Comparison of ENCODE assay signal across 13 mouse cellular contexts in the genomic region with DNA sequence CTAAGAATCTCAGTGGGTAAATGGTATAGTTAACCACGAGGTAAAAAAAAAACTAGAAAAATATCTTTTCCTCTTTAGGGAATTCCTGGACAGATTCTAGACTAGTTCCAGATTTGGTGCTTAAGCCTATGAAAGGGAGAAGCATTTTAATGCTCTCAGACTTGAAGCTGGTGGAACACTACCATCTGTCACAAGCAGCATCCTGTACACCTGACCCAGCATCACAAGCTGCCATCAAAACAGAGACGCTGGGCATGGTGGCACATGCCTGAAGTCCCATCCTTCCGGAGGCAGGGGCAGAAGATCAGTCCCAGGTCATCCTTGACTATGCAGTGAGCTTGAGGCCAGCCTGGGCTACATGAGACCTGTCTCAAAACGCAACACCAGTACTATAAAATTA.
"Had no signal": no experiment of that assay in that cellular context is flagged by ENCODE, and none has a peak within 500 bp of the region (broad histone marks: within the 10 kb centered on the region; RNA-seq: fewer than 3 reads in every experiment).

No protein-coding gene starts in this region.

- H3K9ac ChIP-seq: limb, embryonic 15.5 days; liver, embryonic 12.5 days; neural tube, embryonic 12.5 days had no signal

- H3K27ac ChIP-seq: kidney, postnatal 0 days; limb, embryonic 15.5 days; liver, embryonic 12.5 days; midbrain, embryonic 10.5 days; neural tube, embryonic 12.5 days had no signal

- H3K4me1 ChIP-seq: liver, embryonic 12.5 days; neural tube, embryonic 12.5 days had no signal

- ATAC-seq: liver, embryonic 12.5 days had no signal

- H3K36me3 ChIP-seq: limb, embryonic 15.5 days; liver, embryonic 12.5 days; midbrain, embryonic 10.5 days; neural tube, embryonic 12.5 days had no signal

- DNase-seq: kidney, postnatal 36 days; layer of hippocampus, adult 9-11 months; layer of hippocampus, postnatal 36 days; lung, postnatal 4 days; midbrain, embryonic 14.5 days; retina, postnatal 1 day; right cerebral cortex, postnatal 14 days; thymus, postnatal 36 days had no signal

- H3K4me2 ChIP-seq: limb, embryonic 15.5 days; liver, embryonic 12.5 days; neural tube, embryonic 12.5 days had no signal

- H3K9me3 ChIP-seq: limb, embryonic 15.5 days; liver, embryonic 12.5 days; midbrain, embryonic 10.5 days; neural tube, embryonic 12.5 days had no signal

- H3K27me3 ChIP-seq: limb, embryonic 15.5 days; liver, embryonic 12.5 days; neural tube, embryonic 12.5 days had no signal

- H3K4me3 ChIP-seq: limb, embryonic 15.5 days; liver, embryonic 12.5 days; midbrain, embryonic 10.5 days; neural tube, embryonic 12.5 days had no signal
